Mouse (Mus musculus) megakaryocyte, embryonic 14.5 days (primary cell): ENCODE results near the gene Htra2. TPM values are rescaled to one million over a fixed set of nuclear protein-coding genes. Genes with fewer than 3 reads are reported as not detected.

Source experiments
- H3K27me3 ChIP-seq: replicated peaks from 2 replicates; pipeline ENCODE3; 2012; ENCODE audit warnings: inconsistent platforms
- H3K36me3 ChIP-seq: replicated peaks from 2 replicates; pipeline ENCODE3; 2012; ENCODE audit warnings: low read length, inconsistent platforms, mixed read lengths
- H3K4me1 ChIP-seq: 2 replicates; pipeline ENCODE4 v1.6.1; 2012; ENCODE audit warnings: inconsistent platforms
- H3K4me3 ChIP-seq: replicated peaks from 2 replicates; pipeline ENCODE3; 2012; ENCODE audit warnings: moderate library complexity, mild to moderate bottlenecking, inconsistent platforms
- H3K9me3 ChIP-seq: 2 replicates; pipeline ENCODE4 v1.6.1; 2012; ENCODE audit warnings: inconsistent platforms
- FLI1 ChIP-seq: IDR thresholded peaks from 2 replicates; pipeline ENCODE4 v1.6.1; 2012; ENCODE audit warnings: low read length, inconsistent platforms, mixed read lengths
- GATA1 ChIP-seq: IDR thresholded peaks from 3 replicates; pipeline ENCODE4 v1.6.1; 2012; ENCODE audit warnings: mixed read lengths, low read length, inconsistent platforms, borderline replicate concordance
- polyA plus RNA-seq: library from polyadenylated mRNA; stranded (reverse); fragments of >175 nt; gene quantifications from 2 replicates; pipeline ENCODE4 v1.2.3, GENCODE M21; 2012; ENCODE audit warnings: low replicate concordance; ENCODE audit not compliant: insufficient read depth

Gene Htra2
- polyA plus RNA-seq, 1 experiment = 49.5 TPM

GRCm38 (mm10) chr6:83053136-83053960 lies 1.7 kb downstream of the Htra2 start:
- H3K9me3 ChIP-seq = no peaks in the 10 kb centered on the region
- TF ChIP-seq FLI1 (no peak), GATA1 (no peak)
- peaks cover 80% of the 10 kb centered on the region for H3K36me3 ChIP-seq
- H3K27me3 ChIP-seq = no peaks in the 10 kb centered on the region
- H3K4me3 ChIP-seq = peak overlapping the region; percentile 99
- H3K4me1 ChIP-seq = peaks cover 86% of the 10 kb centered on the region

DNA sequence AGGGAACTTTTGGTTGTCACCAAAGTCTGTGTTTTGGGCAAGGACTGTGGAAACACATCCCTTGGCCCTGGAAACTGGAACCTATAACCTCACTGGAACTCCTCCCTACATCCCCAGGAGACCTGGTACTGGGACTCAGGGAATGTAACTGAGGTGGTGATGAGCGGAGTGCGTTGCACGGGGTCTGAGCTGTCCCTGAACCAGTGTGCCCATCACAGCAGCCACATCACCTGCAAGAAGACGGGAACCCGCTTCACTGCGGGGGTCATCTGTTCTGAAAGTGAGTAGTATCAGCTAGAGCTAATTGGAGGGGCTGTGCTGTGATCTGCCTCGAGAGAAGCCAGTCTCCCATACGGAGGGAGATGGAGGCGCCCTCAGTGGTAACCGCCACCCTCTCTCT lies 5.7 kb downstream of the Htra2 start:
- no peak for TF ChIP-seq GATA1
- TF ChIP-seq FLI1 = no peak
- Histone ChIP-seq H3K27me3 (no peaks in the 10 kb centered on the region), H3K4me1 (peaks cover 80% of the 10 kb centered on the region), H3K36me3 (peaks cover 55% of the 10 kb centered on the region), H3K4me3 (no peak overlapping the region), H3K9me3 (no peaks in the 10 kb centered on the region)

DNA sequence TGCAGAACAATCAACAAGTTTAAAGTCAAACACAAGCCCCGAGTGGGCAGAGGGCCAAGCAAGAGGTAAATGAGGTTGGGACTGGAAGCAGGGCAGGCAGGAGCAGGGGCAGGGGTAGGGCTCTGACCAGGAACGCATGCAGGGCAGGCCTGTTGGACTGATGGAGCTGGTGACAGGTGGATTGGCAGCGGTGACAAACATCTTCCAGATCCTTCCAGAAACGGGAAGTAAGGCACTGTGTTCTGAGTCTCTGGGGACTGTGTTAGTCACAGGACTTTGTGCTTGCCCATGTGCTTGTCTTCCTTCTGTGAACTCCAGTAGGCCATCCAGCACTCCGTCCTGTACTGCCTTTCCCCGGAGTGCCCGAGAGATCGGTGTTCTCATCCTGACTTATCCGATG lies 10.3 kb downstream of the Htra2 start:
- peaks cover 80% of the 10 kb centered on the region for H3K4me1 ChIP-seq
- no peak for TF ChIP-seq FLI1
- no peak for TF ChIP-seq GATA1
- H3K9me3 ChIP-seq = no peaks in the 10 kb centered on the region
- H3K27me3 ChIP-seq = no peaks in the 10 kb centered on the region
- H3K4me3 ChIP-seq = no peak overlapping the region
- peaks cover 52% of the 10 kb centered on the region for H3K36me3 ChIP-seq

GRCm38 (mm10) chr6:83043993-83044392 lies 11.1 kb downstream of the Htra2 start:
- Histone ChIP-seq H3K9me3 (no peaks in the 10 kb centered on the region), H3K4me3 (no peak overlapping the region), H3K36me3 (peaks cover 45% of the 10 kb centered on the region), H3K4me1 (peaks cover 78% of the 10 kb centered on the region), H3K27me3 (no peaks in the 10 kb centered on the region)
- TF ChIP-seq FLI1 = no peak
- TF ChIP-seq GATA1 = no peak

DNA sequence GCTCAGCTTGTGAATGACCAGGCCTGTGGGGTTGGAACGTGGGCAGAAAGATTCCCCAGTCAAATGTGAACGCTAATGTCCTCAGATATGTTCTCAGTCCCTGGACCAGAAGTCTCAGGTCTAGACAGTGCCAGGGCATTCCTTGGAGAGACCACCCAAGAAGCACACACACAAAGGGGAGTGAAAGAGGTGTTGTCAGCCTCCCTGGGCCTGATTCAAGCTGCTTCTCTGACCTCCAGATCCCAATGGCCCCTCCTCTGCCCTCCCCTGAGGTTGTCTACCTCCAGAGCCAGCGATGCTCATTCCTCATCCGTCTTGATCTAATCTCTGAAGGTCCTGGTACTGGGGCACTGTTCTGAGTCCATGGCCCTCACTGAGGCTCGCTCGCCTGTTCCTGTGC lies 11.5 kb downstream of the Htra2 start:
- no peak for TF ChIP-seq GATA1
- Histone ChIP-seq H3K4me3 (no peak overlapping the region), H3K36me3 (peaks cover 41% of the 10 kb centered on the region), H3K27me3 (no peaks in the 10 kb centered on the region), H3K9me3 (no peaks in the 10 kb centered on the region), H3K4me1 (peaks cover 78% of the 10 kb centered on the region)

- Histone ChIP-seq H3K4me3 (peak overlapping the region; percentile 71), H3K4me1 (peaks cover 80% of the 10 kb centered on the region), H3K27me3 (no peaks in the 10 kb centered on the region), H3K36me3 (peaks cover 54% of the 10 kb centered on the region), H3K9me3 (no peaks in the 10 kb centered on the region)
- TF ChIP-seq GATA1 (no peak), FLI1 (no peak)
Observed at GRCm38 (mm10) chr6:83040601-83041000, 14.5 kb downstream of the Htra2 start.

- Histone ChIP-seq H3K4me1 (peaks cover 87% of the 10 kb centered on the region), H3K4me3 (peak overlapping the region; percentile 66), H3K9me3 (no peaks in the 10 kb centered on the region), H3K36me3 (peaks cover 44% of the 10 kb centered on the region), H3K27me3 (no peaks in the 10 kb centered on the region)
- TF ChIP-seq GATA1 = no peak
- TF ChIP-seq FLI1 = no peak
Observed at GRCm38 (mm10) chr6:83038496-83039012, 16.5 kb downstream of the Htra2 start.

DNA sequence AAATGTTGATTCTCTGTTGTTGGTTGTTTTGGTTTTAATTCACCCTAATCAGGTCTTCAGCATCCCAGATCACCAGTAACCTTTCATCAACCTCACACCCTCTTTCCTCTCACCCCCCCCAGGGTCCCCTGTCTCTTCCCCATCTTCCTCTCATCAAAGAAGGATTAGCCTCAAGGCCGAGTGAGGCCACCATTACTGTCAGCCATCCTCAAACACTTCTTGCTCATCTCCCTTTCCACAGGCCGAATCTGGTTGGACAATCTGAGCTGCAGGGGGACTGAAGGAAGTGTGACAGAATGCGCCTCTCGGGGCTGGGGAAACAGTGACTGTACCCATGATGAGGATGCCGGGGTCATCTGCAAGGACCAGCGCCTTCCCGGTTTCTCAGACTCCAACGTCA lies 17.9 kb downstream of the Htra2 start:
- Histone ChIP-seq H3K27me3 (no peaks in the 10 kb centered on the region), H3K36me3 (peaks cover 41% of the 10 kb centered on the region), H3K4me3 (no peak overlapping the region), H3K4me1 (peaks cover 83% of the 10 kb centered on the region), H3K9me3 (no peaks in the 10 kb centered on the region)
- TF ChIP-seq FLI1 = no peak
- TF ChIP-seq GATA1 = no peak

GRCm38 (mm10) chr6:83034463-83035055 lies 20.5 kb downstream of the Htra2 start:
- Histone ChIP-seq H3K4me3 (peak overlapping the region; percentile 92), H3K9me3 (no peaks in the 10 kb centered on the region), H3K4me1 (peaks cover 86% of the 10 kb centered on the region), H3K36me3 (peaks cover 53% of the 10 kb centered on the region), H3K27me3 (no peaks in the 10 kb centered on the region)
- no peak for TF ChIP-seq FLI1
- TF ChIP-seq GATA1 = no peak
